Mouse (Mus musculus) heart, adult 2 months (tissue): Measurements from ENCODE around the gene Nudt17.

Experiments
- CTCF ChIP-seq: fragments of 200-600 bp; IDR thresholded peaks from 2 replicates; pipeline ENCODE4 v1.8.1; 2022; ENCODE audit warnings: antibody characterized with exemption, mild to moderate bottlenecking, moderate library complexity
- EP300 ChIP-seq: fragments of 200-500 bp; IDR thresholded peaks from 2 replicates; pipeline ENCODE4 v1.6.1; 2011; ENCODE audit warnings: low read depth, low read length, control low read depth; ENCODE audit not compliant: insufficient read depth
- POLR2A ChIP-seq: fragments of 200-500 bp; IDR thresholded peaks from 2 replicates; pipeline ENCODE4 v1.6.1; 2011; ENCODE audit warnings: mild to moderate bottlenecking, low read depth, low read length, control low read depth; ENCODE audit not compliant: insufficient read depth

DNA sequence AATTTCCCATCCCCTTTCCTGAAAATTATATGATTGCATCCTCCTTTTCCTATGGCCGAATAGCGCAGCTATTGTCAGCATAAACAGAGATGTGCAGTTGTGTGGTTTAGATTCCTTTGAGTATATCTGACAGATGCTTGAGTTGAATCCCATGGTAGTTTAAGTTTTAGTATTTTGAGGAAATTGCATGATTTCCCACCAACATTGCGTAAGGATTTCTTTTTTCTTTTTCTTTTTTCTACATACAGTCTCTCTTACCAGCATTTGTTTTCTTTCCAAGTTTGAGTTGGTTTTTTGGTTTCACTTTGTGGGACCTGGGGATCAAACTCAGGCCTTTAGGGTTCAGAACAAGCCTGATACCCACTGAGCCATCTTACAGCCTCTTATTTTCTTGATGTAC lies 36.0 kb upstream of the Nudt17 start:
- TF ChIP-seq CTCF, result no peak
- TF ChIP-seq EP300, result no peak
- TF ChIP-seq POLR2A, result no peak
